In the genomic region with DNA sequence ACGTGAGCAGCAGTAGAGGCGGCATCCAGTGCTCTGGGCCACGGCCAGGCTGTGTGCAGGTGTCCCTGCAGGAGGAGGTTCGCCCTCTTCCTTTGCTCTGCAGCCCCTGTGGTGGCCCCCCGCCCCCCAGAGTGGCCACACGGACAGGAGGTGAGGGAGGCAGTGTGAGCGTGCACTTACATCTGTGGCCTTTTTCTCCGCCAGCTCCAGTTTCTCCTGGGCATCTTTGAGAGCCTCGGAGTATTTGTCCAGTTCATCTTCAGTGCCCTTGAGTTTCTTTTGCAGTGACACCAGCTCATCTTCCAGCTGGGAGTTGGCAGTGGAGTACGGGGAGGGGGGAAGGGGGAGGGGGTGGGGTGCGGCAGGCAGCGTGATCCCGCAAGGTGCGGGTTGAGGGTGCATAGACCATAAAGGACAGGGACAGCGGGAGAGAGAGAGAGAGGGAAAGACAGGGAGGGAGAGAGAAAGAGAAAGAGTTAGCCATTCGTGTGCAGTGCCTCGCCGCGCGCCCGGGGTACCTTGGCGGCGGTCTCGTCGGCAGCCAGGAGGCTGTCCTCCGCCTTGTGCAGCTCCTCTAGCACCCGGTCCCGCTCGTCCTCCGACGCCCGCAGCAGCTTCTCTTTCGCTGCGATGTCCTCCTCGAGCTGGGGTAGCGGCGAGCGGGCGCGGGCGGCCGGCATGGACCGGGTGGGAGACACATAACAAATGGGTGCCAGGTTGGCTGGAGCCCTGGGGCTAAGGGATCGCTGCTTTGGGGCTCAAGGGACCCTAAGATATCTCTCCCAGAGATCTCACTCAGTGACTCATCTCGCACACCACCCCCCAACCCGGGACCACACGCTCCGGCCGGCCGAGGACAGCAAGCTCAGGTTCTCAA, we compare ENCODE assay signal across 7 mouse cellular contexts. TPM values are rescaled to one million over a fixed set of nuclear protein-coding genes. Genes with fewer than 3 reads are reported as not detected.
DNase-seq lines count a peak whose midpoint lies in the region; ATAC-seq lines count a peak whose summit lies in the region.

No protein-coding gene starts in this region.

- H3K27me3 ChIP-seq in megakaryocyte, embryonic 14.5 days (replicated peaks), result peaks cover 64% of the 10 kb centered on the region
- peaks cover 52% of the 10 kb centered on the region for H3K27me3 ChIP-seq in forebrain, embryonic 13.5 days
- peaks cover 18% of the 10 kb centered on the region for H3K27me3 ChIP-seq in neural tube, embryonic 14.5 days (ENCODE audit: control insufficient read depth, insufficient read depth, low read length)

- H3K9ac ChIP-seq in forebrain, embryonic 13.5 days, result peak overlapping the region; percentile 61
- peak overlapping the region; percentile 42 for H3K9ac ChIP-seq in neural tube, embryonic 14.5 days (replicated peaks; ENCODE audit: low read depth, low read length)

- ATAC-seq in megakaryocyte, adult 5-6 weeks (ENCODE audit: poor library complexity, severe bottlenecking), result no peak
- no peak for ATAC-seq in forebrain, embryonic 13.5 days
- no peak for ATAC-seq in neural tube, embryonic 14.5 days (ENCODE audit: low read depth)

- no peaks in the 10 kb centered on the region for H3K9me3 ChIP-seq in megakaryocyte, embryonic 14.5 days
- H3K9me3 ChIP-seq in forebrain, embryonic 13.5 days (replicated peaks), result no peaks in the 10 kb centered on the region
- no peaks in the 10 kb centered on the region for H3K9me3 ChIP-seq in neural tube, embryonic 14.5 days (ENCODE audit: control insufficient read depth, low read length)

- H3K4me2 ChIP-seq in forebrain, embryonic 13.5 days, result peak overlapping the region; percentile 91
- peak overlapping the region; percentile 81 for H3K4me2 ChIP-seq in neural tube, embryonic 14.5 days (ENCODE audit: low read depth, low read length)

- DNase-seq in kidney, postnatal 14 days, result peak; percentile 19
- DNase-seq in spleen, adult 12 weeks (ENCODE audit: low spot score), result no peak

- peaks cover 57% of the 10 kb centered on the region for H3K4me1 ChIP-seq in megakaryocyte, embryonic 14.5 days
- 0 out of 2 replicates have a peak, but pooled peaks cover 2% of the 10 kb centered on the region for H3K4me1 ChIP-seq in brown adipose tissue, adult 24 weeks (ENCODE audit: control insufficient read depth, insufficient read depth, insufficient read length, low read length)
- peaks cover 37% of the 10 kb centered on the region for H3K4me1 ChIP-seq in forebrain, embryonic 13.5 days
- H3K4me1 ChIP-seq in neural tube, embryonic 14.5 days (ENCODE audit: control insufficient read depth, insufficient read depth, low read length), result peaks cover 11% of the 10 kb centered on the region; the same call in 1 of the 2 replicates

- peak overlapping the region; percentile 93 for H3K4me3 ChIP-seq in megakaryocyte, embryonic 14.5 days (replicated peaks)
- H3K4me3 ChIP-seq in brown adipose tissue, adult 24 weeks (ENCODE audit: insufficient read depth, low read depth, low read length), result peak overlapping the region; percentile 74
- peak overlapping the region; percentile 50 for H3K4me3 ChIP-seq in forebrain, embryonic 13.5 days
- H3K4me3 ChIP-seq in neural tube, embryonic 14.5 days (ENCODE audit: low read depth, low read length), result peak overlapping the region; percentile 44

- H3K27ac ChIP-seq in brown adipose tissue, adult 24 weeks (replicated peaks; ENCODE audit: low read depth, low read length), result no peak overlapping the region
- H3K27ac ChIP-seq in forebrain, embryonic 13.5 days, result no peak overlapping the region
- H3K27ac ChIP-seq in neural tube, embryonic 14.5 days (ENCODE audit: low read depth, low read length), result no peak overlapping the region

- H3K36me3 ChIP-seq in megakaryocyte, embryonic 14.5 days (replicated peaks; ENCODE audit: low read length), result no peaks in the 10 kb centered on the region
- H3K36me3 ChIP-seq in forebrain, embryonic 13.5 days (ENCODE audit: poor library complexity, severe bottlenecking), result no peaks in the 10 kb centered on the region
- no peaks in the 10 kb centered on the region for H3K36me3 ChIP-seq in neural tube, embryonic 14.5 days (ENCODE audit: control insufficient read depth, insufficient read depth, low read length)

- under 1% methylated on average over 50 of the region's 50 CpGs for WGBS in forebrain, embryonic 13.5 days
- 1% methylated on average over 45 of the region's 50 CpGs for WGBS in neural tube, embryonic 14.5 days

RNA-seq across cellular contexts. Expression of gene Tpm1, which starts 1.4 kb away (rescaled TPM):
- polyA plus RNA-seq in megakaryocyte, embryonic 14.5 days (2012; ENCODE audit: insufficient read depth, low replicate concordance), result 27.0 and 240 TPM in 2 replicates
- total RNA-seq in megakaryocyte, adult 5-6 weeks (2015), result 27.3 and 27.9 TPM in 2 replicates
- total RNA-seq in megakaryocyte, adult 5-6 weeks (2017), result 34.1 and 39.8 TPM in 2 replicates
- 270 and 325 TPM in 2 replicates for polyA plus RNA-seq in brown adipose tissue, adult 24 weeks (2012; ENCODE audit: insufficient read depth, insufficient read length, missing spikeins)
- 109 and 119 TPM in 2 replicates for polyA plus RNA-seq in forebrain, embryonic 13.5 days (2015; fragmentation: Nextera tagmentation; extraction: Ambion mirVana)
- 139 and 205 TPM in 2 replicates for polyA plus RNA-seq in neural tube, embryonic 14.5 days (2014; fragmentation: Nextera tagmentation; extraction: Ambion mirVana)
